Mouse (Mus musculus) gastrocnemius, adult 2 months (tissue): ENCODE measurements around the gene Shroom2. TPM values are rescaled to one million over a fixed set of nuclear protein-coding genes. Genes with fewer than 3 reads are reported as not detected.

ENCODE experiments used
- DNase-seq: peaks from one replicate; pipeline ENCODE4 v3.0.0; 2022
- H3K27ac ChIP-seq: fragments of 200-600 bp; 2 replicates; pipeline ENCODE4 v1.8.1; 2022; ENCODE audit warnings: mild to moderate bottlenecking
- H3K4me3 ChIP-seq: fragments of 200-600 bp; 2 replicates; pipeline ENCODE4 v1.8.1; 2022; ENCODE audit warnings: mild to moderate bottlenecking, moderate library complexity
- CTCF ChIP-seq: fragments of 200-600 bp; IDR thresholded peaks from 2 replicates; pipeline ENCODE4 v1.8.1; 2022; ENCODE audit warnings: antibody characterized with exemption, mild to moderate bottlenecking, moderate library complexity
- intact Hi-C: fragments of 180-260 bp; cut with DNase I; formaldehyde crosslinking; loops from one replicate; pipeline ENCODE4 v1.15.1; 2025
- total RNA-seq, 2 experiments: library from RNA; stranded (reverse); gene quantifications; 2 replicates each; pipeline ENCODE4 v1.2.3; 2021

Gene Shroom2
- total RNA-seq, 2 experiments from 2014 or later: 0.69 to 1.8 TPM

DNA sequence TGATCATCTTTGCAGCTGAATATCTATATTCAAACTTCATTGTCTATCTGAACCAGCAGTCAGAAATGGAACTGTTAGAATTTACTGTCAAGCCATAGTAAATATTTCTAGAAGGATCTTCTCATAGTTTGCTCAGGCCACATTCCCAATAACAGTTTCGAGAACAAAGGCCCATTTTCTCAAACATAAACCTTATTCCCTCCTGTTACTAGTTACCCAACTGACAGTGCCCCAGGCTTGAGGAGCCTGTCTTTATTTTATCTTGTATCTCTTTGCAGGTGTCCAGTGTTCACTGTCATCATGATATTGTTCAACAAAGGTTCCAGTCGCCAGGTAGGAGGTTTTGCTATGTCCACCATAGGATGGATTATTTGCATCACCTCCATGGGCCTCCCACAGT is 206.2 kb downstream of the Shroom2 start, which contains the start of gene Cldn34a:
Gene Cldn34a, plus strand, starts transcription at position 301 of the 400 bp plus-strand sequence.
- no peak for TF ChIP-seq CTCF
- intact Hi-C loops: no loop called here
- DNase-seq: no peak
- Histone ChIP-seq H3K4me3 (no peak within 1 kb of the TSS), H3K27ac (no peak within 1 kb of the TSS)

Other genes with a start within 250 kb of the Shroom2 start
- not detected for gene Cldn34a, start 206.1 kb downstream of the Shroom2 start, total RNA-seq
- gene Gpr143, start 12.5 kb upstream of the Shroom2 start, total RNA-seq: not detected
- gene Usp51, start 237.0 kb upstream of the Shroom2 start, total RNA-seq: not detected